Mouse (Mus musculus) cerebellum, adult 18-20 months (tissue): ENCODE data around the gene Pfkp.

ENCODE experiments used
- DNase-seq, 2 experiments: peaks; one replicate each; pipeline ENCODE4 v3.0.0; 2021

Gene Pfkp

GRCm38 (mm10) chr13:6636520-6636919 lies 12.1 kb downstream of the Pfkp start:
- no peak for DNase-seq

GRCm38 (mm10) chr13:6635138-6636076 lies 13.2 kb downstream of the Pfkp start:
- no peak for DNase-seq

GRCm38 (mm10) chr13:6634063-6634462 lies 14.5 kb downstream of the Pfkp start:
- no peak for DNase-seq

GRCm38 (mm10) chr13:6633524-6633923 lies 15.1 kb downstream of the Pfkp start:
- peak in 1 of 2 experiments; percentile 32 for DNase-seq

- no peak for DNase-seq
These were observed 15.6 kb downstream of the Pfkp start for GRCm38 (mm10) chr13:6632935-6633334.

GRCm38 (mm10) chr13:6632513-6632912 lies 16.1 kb downstream of the Pfkp start:
- no peak for DNase-seq

GRCm38 (mm10) chr13:6631772-6632510 lies 16.6 kb downstream of the Pfkp start:
- peak; percentile 53 to 54 for DNase-seq

- DNase-seq, result peak; percentile 35 to 42
These were observed 17.9 kb downstream of the Pfkp start for GRCm38 (mm10) chr13:6630660-6631059.

GRCm38 (mm10) chr13:6629927-6630326 lies 18.6 kb downstream of the Pfkp start:
- DNase-seq, result no peak

- no peak for DNase-seq
These were observed 19.4 kb downstream of the Pfkp start for GRCm38 (mm10) chr13:6628998-6629764.

- no peak for DNase-seq
These were observed 20.3 kb downstream of the Pfkp start for GRCm38 (mm10) chr13:6628261-6628660.

- DNase-seq, result no peak
These were observed 21.2 kb downstream of the Pfkp start for GRCm38 (mm10) chr13:6627352-6627751.

- no peak for DNase-seq
These were observed 22.0 kb downstream of the Pfkp start for GRCm38 (mm10) chr13:6626508-6627114.

- no peak for DNase-seq
These were observed 22.6 kb downstream of the Pfkp start for GRCm38 (mm10) chr13:6625942-6626341.

GRCm38 (mm10) chr13:6624604-6625003 lies 24.0 kb downstream of the Pfkp start:
- DNase-seq, result peak in 1 of 2 experiments; percentile 17

GRCm38 (mm10) chr13:6624121-6624520 lies 24.5 kb downstream of the Pfkp start:
- no peak for DNase-seq

- DNase-seq, result no peak
These were observed 26.7 kb downstream of the Pfkp start for GRCm38 (mm10) chr13:6621831-6622230.

- DNase-seq, result no peak
These were observed 28.3 kb downstream of the Pfkp start for GRCm38 (mm10) chr13:6620250-6620649.

- no peak for DNase-seq
These were observed 29.9 kb downstream of the Pfkp start for GRCm38 (mm10) chr13:6618711-6619110.

GRCm38 (mm10) chr13:6613690-6614445 lies 34.7 kb downstream of the Pfkp start:
- DNase-seq, result no peak

GRCm38 (mm10) chr13:6602786-6603409 lies 45.7 kb downstream of the Pfkp start:
- no peak for DNase-seq
